Mouse (Mus musculus) embryonic facial prominence, embryonic 11.5 days (tissue): Measurements from ENCODE around the gene Stx7. TPM values are rescaled to one million over a fixed set of nuclear protein-coding genes. Genes with fewer than 3 reads are reported as not detected.

Experiments
- ATAC-seq: fragments of 200-750 bp; cut with Nextera tagmentation; replicated peaks from 2 replicates; pipeline ENCODE4 v1.8.0; 2017; ENCODE audit warnings: low read depth; ENCODE audit not compliant: insufficient number of reproducible peaks, low FRiP score, low TSS enrichment
- DNase-seq: peaks from one replicate; pipeline ENCODE4 v3.0.0-alpha.2; 2015; ENCODE audit warnings: low spot score
- H3K27ac ChIP-seq: fragments of 300-500 bp; sonication (generic); replicated peaks from 2 replicates; pipeline ENCODE4 v1.5.1; 2014; ENCODE audit warnings: mild to moderate bottlenecking, low read depth, low read length, control low read depth
- H3K27me3 ChIP-seq: fragments of 300-500 bp; sonication (generic); 2 replicates; pipeline ENCODE4 v1.6.1; 2014; ENCODE audit warnings: mild to moderate bottlenecking, low read length, moderate library complexity, mixed read lengths; ENCODE audit not compliant: control insufficient read depth, insufficient read depth
- H3K36me3 ChIP-seq: fragments of 300-500 bp; sonication (generic); replicated peaks from 2 replicates; pipeline ENCODE4 v1.6.1; 2014; ENCODE audit warnings: low read depth, mild to moderate bottlenecking, low read length, moderate library complexity, mixed read lengths; ENCODE audit not compliant: control insufficient read depth, insufficient read depth
- H3K4me1 ChIP-seq: fragments of 300-500 bp; sonication (generic); 2 replicates; pipeline ENCODE4 v1.6.1; 2014; ENCODE audit warnings: low read length, mixed read lengths; ENCODE audit not compliant: control insufficient read depth, insufficient read depth
- H3K4me2 ChIP-seq: fragments of 300-500 bp; sonication (generic); 2 replicates; pipeline ENCODE4 v1.6.1; 2014; ENCODE audit warnings: low read depth, mild to moderate bottlenecking, control low read depth, low read length, moderate library complexity
- H3K4me3 ChIP-seq: fragments of 300-500 bp; sonication (generic); 2 replicates; pipeline ENCODE4 v1.5.1; 2014; ENCODE audit warnings: low read depth, low read length, control low read depth
- H3K9ac ChIP-seq: fragments of 300-500 bp; sonication (generic); replicated peaks from 2 replicates; pipeline ENCODE4 v1.6.1; 2014; ENCODE audit warnings: mild to moderate bottlenecking, control low read depth, low read length
- H3K9me3 ChIP-seq: fragments of 300-500 bp; sonication (generic); replicated peaks from 2 replicates; pipeline ENCODE4 v1.6.1; 2016; ENCODE audit warnings: mild to moderate bottlenecking, low read length, inconsistent platforms, mixed read lengths; ENCODE audit not compliant: control insufficient read depth
- WGBS: fragments of 180-500 bp; shearing (Covaris S2); extraction: QIAGEN DNeasy Blood & Tissue Kit; methylation state at CpG from one replicate; pipeline ENCODE4 v1.1.7; 2014; 5-methylcytosine and 5-hydroxymethylcytosine counted together
- polyA plus RNA-seq: library from polyadenylated mRNA; unstranded; fragments of >200 nt; fragmentation: Nextera tagmentation; extraction: Ambion mirVana; gene quantifications from 2 replicates; pipeline ENCODE4 v1.2.1, GENCODE M21; 2014

Stx7 gene
- polyA plus RNA-seq, 1 experiment from 2014 or later: 79.4 TPM

- Histone ChIP-seq H3K9ac (no peak overlapping the region), H3K4me3 (no peak overlapping the region), H3K9me3 (no peaks in the 10 kb centered on the region), H3K4me2 (no peak overlapping the region), H3K27me3 (no peaks in the 10 kb centered on the region), H3K27ac (no peak overlapping the region), H3K4me1 (no peaks in the 10 kb centered on the region), H3K36me3 (no peaks in the 10 kb centered on the region)
- DNase-seq (no peak), ATAC-seq (no peak)
- WGBS: 83% methylated on average over 4 of the region's 4 CpGs
These were observed 22.9 kb downstream of the Stx7 start for GRCm38 (mm10) chr10:24171906-24172459.

GRCm38 (mm10) chr10:24173210-24174001 lies 24.3 kb downstream of the Stx7 start:
- ATAC-seq: no peak
- WGBS: 41% methylated on average over 10 of the region's 10 CpGs

GRCm38 (mm10) chr10:24190392-24190791 lies 41.3 kb downstream of the Stx7 start:
- ATAC-seq (no peak), DNase-seq (no peak)
- no peaks in the 10 kb centered on the region for H3K36me3 ChIP-seq
- no peak overlapping the region for H3K27ac ChIP-seq
- 68% methylated on average over 7 of the region's 7 CpGs for WGBS
- no peaks in the 10 kb centered on the region for H3K9me3 ChIP-seq
- no peaks in the 10 kb centered on the region for H3K4me1 ChIP-seq
- no peaks in the 10 kb centered on the region for H3K27me3 ChIP-seq
- no peak overlapping the region for H3K4me2 ChIP-seq
- no peak overlapping the region for H3K4me3 ChIP-seq
- H3K9ac ChIP-seq: no peak overlapping the region

More at GRCm38 (mm10) chr10:24173210-24174001, 24.3 kb downstream of the Stx7 start:
- Histone ChIP-seq H3K27me3 (no peaks in the 10 kb centered on the region), H3K36me3 (no peaks in the 10 kb centered on the region), H3K4me3 (no peak overlapping the region), H3K9ac (no peak overlapping the region), H3K4me2 (no peak overlapping the region), H3K9me3 (no peaks in the 10 kb centered on the region), H3K27ac (no peak overlapping the region), H3K4me1 (no peaks in the 10 kb centered on the region)
- peak; percentile 90 for DNase-seq

GRCm38 (mm10) chr10:24191977-24192376 lies 42.9 kb downstream of the Stx7 start:
- H3K4me1 ChIP-seq: no peaks in the 10 kb centered on the region
- H3K9me3 ChIP-seq: no peaks in the 10 kb centered on the region
- ATAC-seq: no peak
- H3K36me3 ChIP-seq: no peaks in the 10 kb centered on the region
- no peak for DNase-seq
- H3K4me3 ChIP-seq: no peak overlapping the region
- H3K27me3 ChIP-seq: no peaks in the 10 kb centered on the region
- WGBS: 47% methylated on average over 1 of the region's 1 CpGs
- H3K27ac ChIP-seq: no peak overlapping the region
- H3K4me2 ChIP-seq: no peak overlapping the region
- H3K9ac ChIP-seq: no peak overlapping the region

GRCm38 (mm10) chr10:24199303-24199702 lies 50.2 kb downstream of the Stx7 start:
- 0 out of 2 replicates have a peak, but pooled peaks have one; percentile 39 for ATAC-seq
- 63% methylated on average over 12 of the region's 12 CpGs for WGBS

GRCm38 (mm10) chr10:24200099-24200498 lies 51.0 kb downstream of the Stx7 start:
- Histone ChIP-seq H3K27me3 (no peaks in the 10 kb centered on the region), H3K4me3 (no peak overlapping the region), H3K9ac (no peak overlapping the region), H3K4me1 (no peaks in the 10 kb centered on the region), H3K36me3 (no peaks in the 10 kb centered on the region), H3K9me3 (no peaks in the 10 kb centered on the region), H3K27ac (no peak overlapping the region), H3K4me2 (no peak overlapping the region)
- ATAC-seq (no peak), DNase-seq (no peak)
- WGBS: 67% methylated on average over 3 of the region's 3 CpGs

More at GRCm38 (mm10) chr10:24199303-24199702, 50.2 kb downstream of the Stx7 start:
- H3K27me3 ChIP-seq: no peaks in the 10 kb centered on the region
- DNase-seq: no peak
- no peak overlapping the region for H3K4me3 ChIP-seq
- H3K27ac ChIP-seq: no peak overlapping the region
- no peaks in the 10 kb centered on the region for H3K4me1 ChIP-seq
- H3K4me2 ChIP-seq: no peak overlapping the region
- H3K36me3 ChIP-seq: no peaks in the 10 kb centered on the region
- no peak overlapping the region for H3K9ac ChIP-seq
- no peaks in the 10 kb centered on the region for H3K9me3 ChIP-seq

- Histone ChIP-seq H3K4me3 (no peak overlapping the region), H3K27ac (no peak overlapping the region), H3K4me2 (no peak overlapping the region), H3K9ac (no peak overlapping the region), H3K36me3 (no peaks in the 10 kb centered on the region), H3K4me1 (no peaks in the 10 kb centered on the region), H3K27me3 (no peaks in the 10 kb centered on the region), H3K9me3 (no peaks in the 10 kb centered on the region)
- DNase-seq: no peak
- no peak for ATAC-seq
- WGBS: 84% methylated on average over 6 of the region's 6 CpGs
These were observed 61.0 kb downstream of the Stx7 start for GRCm38 (mm10) chr10:24210075-24210474.

GRCm38 (mm10) chr10:24213297-24213696 lies 64.2 kb downstream of the Stx7 start:
- WGBS: 67% methylated on average over 5 of the region's 5 CpGs
- Histone ChIP-seq H3K4me3 (no peak overlapping the region), H3K9me3 (no peaks in the 10 kb centered on the region), H3K4me1 (no peaks in the 10 kb centered on the region), H3K27me3 (no peaks in the 10 kb centered on the region), H3K36me3 (no peaks in the 10 kb centered on the region), H3K4me2 (no peak overlapping the region), H3K27ac (no peak overlapping the region), H3K9ac (no peak overlapping the region)
- DNase-seq (no peak), ATAC-seq (no peak)
